Mouse (Mus musculus): ENCODE measurements around the gene Ppm1h.
A peak's percentile ranks its signal among the peaks of the same experiment; 100 is the strongest.

Gene Ppm1h

DNA sequence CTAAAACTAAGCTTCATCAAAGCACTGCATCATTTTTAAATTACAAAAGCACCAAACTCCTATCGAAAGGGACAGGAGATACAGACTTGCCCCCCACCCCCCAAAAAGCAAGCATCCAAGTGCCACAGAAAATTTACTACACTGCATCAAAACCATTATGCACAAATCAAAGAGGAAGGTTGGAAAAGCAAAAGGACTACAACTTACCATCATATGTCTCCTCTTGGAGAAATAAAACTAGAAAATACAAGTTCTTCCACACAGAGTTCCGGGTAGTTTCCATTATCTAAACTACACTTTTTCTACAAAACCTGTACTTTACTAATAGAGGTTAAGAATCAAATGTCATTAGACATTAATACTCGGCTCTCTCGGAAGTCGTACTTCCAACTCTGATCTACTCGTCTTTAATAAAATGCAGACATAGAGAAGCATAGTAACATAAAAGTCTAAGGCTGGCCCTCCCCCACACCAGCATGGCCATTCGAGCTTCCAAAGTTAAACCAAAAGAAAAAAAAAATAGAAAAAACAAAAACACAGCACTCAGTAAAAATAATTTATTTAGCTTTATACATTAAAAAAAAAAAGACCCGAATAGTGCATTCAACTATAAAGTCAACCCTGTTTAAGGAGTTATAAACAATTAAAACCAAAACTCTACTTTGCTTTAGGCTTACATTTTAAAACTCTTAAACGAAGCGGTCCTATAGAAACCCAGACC is 306.1 kb downstream of the Ppm1h start:
- DNase-seq = no peak

DNA sequence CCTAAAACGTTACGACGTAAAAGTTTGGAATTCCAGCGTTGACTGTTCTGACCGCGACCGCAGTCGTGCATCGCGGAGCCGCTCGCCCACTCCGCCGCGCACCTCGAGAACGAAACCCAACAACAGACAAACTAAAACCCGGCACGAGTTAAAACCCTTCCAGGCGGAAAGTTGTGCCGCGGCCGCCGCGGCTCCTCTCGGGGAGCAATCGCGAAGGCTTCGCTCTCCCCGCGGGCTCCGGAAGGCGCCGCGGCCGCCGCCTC is 306.6 kb downstream of the Ppm1h start:
- DNase-seq = peak; percentile 23 to 68

DNA sequence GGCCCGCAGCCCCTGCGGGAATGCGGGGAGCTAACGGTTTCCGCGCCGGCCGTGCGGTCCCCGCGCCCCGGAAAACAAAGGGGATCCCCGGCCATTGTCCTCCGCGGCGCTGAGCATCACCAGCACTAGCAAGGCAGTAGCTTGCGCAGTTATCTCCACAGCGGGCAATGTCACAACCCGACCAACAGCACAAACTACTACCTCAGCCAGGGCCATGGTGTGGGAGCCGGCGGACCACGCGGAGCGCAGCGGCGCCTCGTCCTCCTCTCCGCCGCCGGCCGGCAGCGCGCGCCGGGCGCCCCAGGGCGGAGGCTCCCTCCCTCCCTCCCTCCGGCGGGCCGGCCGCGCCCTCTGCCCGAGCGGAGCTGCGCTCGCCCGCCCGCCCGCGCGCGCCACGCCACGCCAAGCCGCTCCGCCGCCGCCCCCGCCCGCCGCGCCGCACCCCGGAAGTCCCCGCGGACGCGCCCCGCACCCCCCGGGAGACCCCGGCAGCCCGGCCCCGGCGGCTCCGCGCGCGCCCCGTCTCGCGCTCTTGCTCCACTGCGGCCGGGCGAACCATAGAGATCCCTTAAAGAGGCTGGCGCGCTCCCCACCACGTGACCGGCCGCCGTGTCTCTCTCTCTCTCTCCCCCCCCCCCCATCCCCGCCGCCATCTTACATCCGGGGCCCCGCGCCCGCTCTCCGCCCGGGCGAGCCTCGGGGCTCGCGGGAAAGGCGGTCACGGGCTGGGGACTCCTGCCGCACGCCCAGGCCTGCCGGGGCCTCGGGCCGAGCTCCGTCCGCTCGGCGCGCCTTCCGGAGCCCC is 307.2 kb downstream of the Ppm1h start:
- peak; percentile 84 to 89 for DNase-seq

DNA sequence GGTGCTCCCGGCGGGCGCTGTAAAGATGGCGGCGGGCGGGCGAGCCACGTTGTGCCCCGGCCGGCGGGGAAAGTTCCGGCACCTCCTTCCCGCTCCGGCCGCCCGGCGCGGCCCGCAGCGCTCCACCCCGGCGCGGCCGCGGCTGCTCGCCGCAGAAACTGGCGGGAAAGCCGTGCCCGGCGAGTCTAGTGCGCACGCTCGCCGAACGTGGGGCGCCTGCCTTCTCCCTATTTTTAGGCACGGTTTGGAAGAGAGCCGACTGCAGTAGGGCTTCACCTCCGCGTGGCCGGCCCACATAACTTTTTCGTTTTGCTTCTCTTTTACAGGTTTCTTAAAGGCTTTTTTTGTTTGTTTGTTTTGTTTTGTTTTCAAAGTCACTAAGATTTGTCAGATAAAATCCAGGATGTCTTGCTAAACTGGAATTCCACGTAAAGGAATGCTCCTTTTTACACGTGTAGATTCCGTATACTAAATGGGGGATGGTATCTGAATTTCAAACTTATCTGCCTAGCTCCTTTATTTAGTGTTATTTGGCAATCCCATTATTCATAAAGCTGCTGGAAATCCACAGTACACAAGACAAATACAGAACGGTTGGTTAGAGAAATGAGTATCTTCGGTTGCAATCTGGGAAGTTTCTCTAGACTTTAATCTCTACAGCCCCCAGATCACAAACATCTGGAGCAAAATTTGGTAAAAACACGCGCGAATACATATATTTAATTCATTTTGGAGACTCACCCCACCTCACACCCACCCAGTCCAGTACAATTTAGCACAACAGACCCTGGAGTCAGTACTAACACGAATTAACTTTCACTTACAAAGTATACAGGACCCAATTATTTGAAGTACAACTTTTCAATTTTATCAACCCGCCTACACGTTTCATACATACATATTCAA is 308.0 kb downstream of the Ppm1h start:
- peak; percentile 78 to 85 for DNase-seq

DNA sequence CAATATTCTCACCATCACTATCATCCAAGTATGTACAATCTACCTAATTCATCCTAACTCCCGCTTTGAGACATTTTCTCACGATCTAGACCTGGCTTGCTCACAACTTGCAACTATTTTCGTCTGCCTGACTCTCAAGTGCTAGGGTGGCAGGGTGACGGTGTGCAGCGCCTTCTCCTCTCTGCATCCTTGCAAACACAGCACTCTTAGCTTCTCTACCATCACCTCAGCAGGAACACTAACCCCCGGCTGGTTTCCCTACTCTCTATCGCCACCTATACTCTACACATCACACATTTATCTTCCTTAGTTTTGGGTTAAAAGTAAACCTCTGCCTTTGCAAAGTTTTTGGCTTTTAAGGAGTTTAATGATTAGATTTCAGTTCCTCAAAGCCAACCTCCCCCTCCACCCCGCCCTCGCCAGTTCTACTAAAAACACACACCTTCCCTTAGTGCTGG is 309.1 kb downstream of the Ppm1h start:
- peak; percentile 57 to 62 for DNase-seq

DNA sequence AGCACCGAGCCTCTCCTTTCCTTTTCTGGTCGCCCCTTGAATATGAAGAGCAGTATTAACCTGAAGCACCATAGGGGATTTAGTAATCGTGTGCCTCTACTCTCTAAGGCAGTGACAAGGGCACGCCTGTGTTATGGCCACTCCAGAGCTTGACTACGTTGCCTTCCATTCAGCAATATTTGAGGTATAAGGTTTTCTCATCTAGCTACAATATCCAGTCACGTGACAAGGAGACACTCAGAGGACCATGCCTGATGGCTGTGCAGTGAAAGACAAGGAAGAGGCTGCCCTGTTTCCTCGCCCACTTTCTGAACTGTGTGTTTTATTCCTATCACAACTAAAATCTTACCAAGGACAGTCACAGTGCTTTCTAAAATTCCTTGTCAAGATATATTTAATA is 309.8 kb downstream of the Ppm1h start:
- DNase-seq = no peak

DNA sequence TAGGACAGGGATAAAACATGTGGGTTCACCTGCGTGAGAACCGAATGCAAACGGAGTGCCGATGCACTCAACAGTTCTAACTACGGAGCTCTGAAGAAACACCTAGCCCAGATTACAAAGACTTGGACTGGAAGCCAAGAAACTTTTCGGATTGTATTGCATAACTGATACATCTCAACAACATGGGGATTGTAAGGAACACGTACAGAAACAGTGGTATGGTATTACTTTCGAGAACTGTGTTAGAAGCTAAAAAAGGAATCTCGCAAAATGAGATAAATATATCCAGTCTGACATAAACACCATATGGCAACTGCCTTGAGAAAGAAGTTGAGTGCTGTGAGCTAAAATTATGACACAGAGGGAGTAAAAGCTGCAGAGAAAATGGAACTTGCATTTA is 311.4 kb downstream of the Ppm1h start:
- no peak for DNase-seq

DNA sequence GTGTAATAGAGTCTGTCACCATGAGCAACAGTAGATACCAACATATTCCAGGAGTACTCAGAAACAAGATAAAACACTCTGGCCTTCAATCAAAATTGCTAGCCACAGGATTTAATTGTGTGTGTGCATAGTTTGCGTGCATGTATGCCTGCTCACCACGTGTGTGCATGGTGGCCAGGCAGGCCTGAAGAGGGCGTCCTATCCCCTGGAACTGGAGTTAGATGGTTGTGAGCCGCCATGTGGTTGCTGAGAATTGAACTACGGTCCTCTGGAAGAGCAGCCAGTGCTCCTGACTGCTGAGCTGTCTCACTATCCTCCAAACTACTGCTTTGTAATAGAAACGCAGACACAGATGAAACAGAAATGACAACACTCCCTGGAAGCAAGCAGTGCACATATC is 312.0 kb downstream of the Ppm1h start:
- DNase-seq = no peak

DNA sequence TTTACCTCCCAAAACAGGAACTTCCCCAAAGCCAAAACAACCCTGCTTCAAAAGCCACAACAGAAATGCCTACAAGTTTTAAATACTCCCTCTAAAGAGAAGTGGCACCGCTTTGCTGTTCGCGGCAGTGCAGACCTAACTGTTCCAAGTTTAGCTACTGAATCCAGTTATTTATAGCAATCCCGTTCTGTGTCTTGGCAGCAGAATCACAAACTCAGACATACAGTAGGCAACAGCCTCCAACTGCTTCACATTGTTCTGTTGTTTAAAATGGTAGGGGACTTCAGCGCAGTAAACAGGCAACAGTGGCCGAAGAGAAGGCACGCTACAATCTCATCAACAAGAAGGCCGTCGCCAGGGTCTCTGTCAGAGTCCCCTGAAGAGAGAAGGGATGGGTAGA is 312.5 kb downstream of the Ppm1h start:
- DNase-seq = no peak

DNA sequence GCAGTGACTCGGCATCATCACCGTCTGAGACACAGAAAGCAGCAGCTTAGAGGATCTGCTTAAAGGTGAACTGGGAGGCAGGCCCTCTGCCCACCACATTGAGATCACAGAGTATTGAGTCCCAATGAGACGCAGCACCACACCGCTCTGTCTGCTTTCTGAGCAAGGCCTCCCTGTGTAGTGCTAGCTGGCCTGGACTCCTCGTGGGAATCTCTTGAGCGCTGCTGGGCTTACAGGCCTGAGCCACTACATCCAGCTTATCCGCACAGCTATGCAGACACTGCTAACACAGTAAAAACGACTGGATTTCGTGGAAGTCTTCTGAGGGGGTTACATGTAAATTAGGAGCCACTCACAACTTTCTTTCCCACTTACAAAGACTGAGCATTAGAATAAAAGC is 313.1 kb downstream of the Ppm1h start:
- DNase-seq = no peak

DNA sequence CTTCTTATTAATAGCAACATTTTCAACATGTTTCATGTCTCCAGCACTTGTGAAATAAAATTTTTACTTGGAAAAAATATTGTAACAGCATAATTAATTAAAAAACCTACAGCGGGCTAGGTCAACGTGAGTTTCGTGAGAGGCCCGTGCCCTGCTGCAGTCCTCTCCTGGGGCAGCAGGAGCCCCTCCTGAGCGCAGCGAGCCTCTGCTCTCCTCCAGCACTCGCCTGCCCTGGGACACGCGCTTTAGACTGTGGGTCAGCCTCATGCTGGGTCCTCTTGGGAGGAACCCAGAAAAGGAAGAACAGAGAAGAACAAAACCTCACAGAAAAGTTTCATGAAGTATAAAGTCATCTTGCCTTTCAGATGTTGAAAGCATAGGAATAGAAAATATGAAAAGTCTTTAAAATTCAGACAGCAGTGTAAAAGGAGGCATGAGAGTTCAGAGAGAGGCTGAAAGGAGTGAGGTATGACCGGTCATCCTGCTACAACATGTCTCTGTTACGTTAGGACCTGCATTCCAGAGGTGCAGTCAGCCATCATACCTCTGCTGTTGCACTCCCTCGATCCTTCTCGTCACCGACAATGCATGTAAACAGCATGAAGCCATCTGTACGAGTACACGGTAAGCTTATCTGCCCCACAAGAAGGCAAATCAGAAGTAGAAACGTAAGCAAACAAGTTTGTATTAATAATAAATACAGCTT is 316.0 kb downstream of the Ppm1h start:
- peak in 1 of 2 experiments; percentile 22 for DNase-seq
